Mouse (Mus musculus) CH12.LX (cell line): Measurements from ENCODE around the gene Baiap2l1.

Experiments used
- CHD2 ChIP-seq: IDR thresholded peaks from 2 replicates; pipeline ENCODE4 v1.6.1; 2011; ENCODE audit warnings: low read length, improper control_type of control experiment
- HCFC1 ChIP-seq: IDR thresholded peaks from 2 replicates; pipeline ENCODE4 v1.6.1; 2012; ENCODE audit warnings: low read depth, mild to moderate bottlenecking, inconsistent platforms, low read length, improper control_type of control experiment
- MAFK ChIP-seq: IDR thresholded peaks from 2 replicates; pipeline ENCODE4 v1.6.1; 2011; ENCODE audit warnings: low read length, improper control_type of control experiment; ENCODE audit not compliant: insufficient replicate concordance
- MEF2A ChIP-seq: IDR thresholded peaks from 2 replicates; pipeline ENCODE4 v1.6.1; 2014; ENCODE audit warnings: low read depth, mild to moderate bottlenecking, inconsistent platforms, low read length, improper control_type of control experiment, borderline replicate concordance
- POLR2AphosphoS2 ChIP-seq: IDR thresholded peaks from 2 replicates; pipeline ENCODE4 v1.6.1; 2011; ENCODE audit warnings: low read depth, low read length, improper control_type of control experiment
- UBTF ChIP-seq: IDR thresholded peaks from 2 replicates; pipeline ENCODE4 v1.6.1; 2012; ENCODE audit warnings: low read depth, mild to moderate bottlenecking, inconsistent platforms, low read length, improper control_type of control experiment, moderate library complexity
- USF1 ChIP-seq: IDR thresholded peaks from 2 replicates; pipeline ENCODE4 v1.6.1; 2014; ENCODE audit warnings: low read depth, mild to moderate bottlenecking, inconsistent platforms, low read length, improper control_type of control experiment
- USF2 ChIP-seq: conservative IDR thresholded peaks from 2 replicates; pipeline ENCODE4 v1.6.1; 2011; ENCODE audit warnings: low read depth, low read length, improper control_type of control experiment
- ZKSCAN1 ChIP-seq: IDR thresholded peaks from 2 replicates; pipeline ENCODE4 v1.6.1; 2012; ENCODE audit warnings: low read depth, inconsistent platforms, low read length, improper control_type of control experiment, borderline replicate concordance

GRCm38 (mm10) chr5:144249871-144250270 is 108.0 kb downstream of the Baiap2l1 start:
- TF ChIP-seq MEF2A: no peak
- TF ChIP-seq HCFC1: no peak
- no peak for TF ChIP-seq ZKSCAN1
- TF ChIP-seq MAFK: no peak
- TF ChIP-seq UBTF: no peak
- TF ChIP-seq USF1: no peak
- no peak for TF ChIP-seq CHD2
- TF ChIP-seq USF2: no peak
- no peak for TF ChIP-seq POLR2AphosphoS2
